Mouse (Mus musculus) midbrain, embryonic 13.5 days (tissue): Measurements from ENCODE around the gene Ptpre. TPM values are rescaled to one million over a fixed set of nuclear protein-coding genes. Genes with fewer than 3 reads are reported as not detected.

ENCODE experiments used
- ATAC-seq: fragments of 200-750 bp; cut with Nextera tagmentation; 2 replicates; pipeline ENCODE4 v1.8.0; 2017; ENCODE audit warnings: mild to moderate bottlenecking, moderate TSS enrichment, moderate library complexity
- H3K27ac ChIP-seq: fragments of 300-500 bp; sonication (generic); 2 replicates; pipeline ENCODE4 v1.5.1; 2015; ENCODE audit warnings: inconsistent platforms, mild to moderate bottlenecking, moderate library complexity
- H3K27me3 ChIP-seq: fragments of 300-500 bp; sonication (generic); 2 replicates; pipeline ENCODE4 v1.6.1; 2015; ENCODE audit warnings: mild to moderate bottlenecking, inconsistent platforms
- H3K36me3 ChIP-seq: fragments of 300-500 bp; sonication (generic); 2 replicates; pipeline ENCODE4 v1.6.1; 2015; ENCODE audit warnings: mild to moderate bottlenecking, inconsistent platforms
- H3K4me1 ChIP-seq: fragments of 300-500 bp; sonication (generic); replicated peaks from 2 replicates; pipeline ENCODE4 v1.6.1; 2015; ENCODE audit warnings: inconsistent platforms
- H3K4me2 ChIP-seq: fragments of 300-500 bp; sonication (generic); replicated peaks from 2 replicates; pipeline ENCODE4 v1.6.1; 2015; ENCODE audit warnings: moderate library complexity, mild to moderate bottlenecking, inconsistent platforms
- H3K4me3 ChIP-seq: fragments of 300-500 bp; sonication (generic); replicated peaks from 2 replicates; pipeline ENCODE4 v1.5.1; 2015; ENCODE audit warnings: mild to moderate bottlenecking, inconsistent platforms
- H3K9ac ChIP-seq: fragments of 300-500 bp; sonication (generic); replicated peaks from 2 replicates; pipeline ENCODE4 v1.6.1; 2015; ENCODE audit warnings: mild to moderate bottlenecking, inconsistent platforms
- H3K9me3 ChIP-seq: fragments of 300-500 bp; sonication (generic); 2 replicates; pipeline ENCODE4 v1.6.1; 2016; ENCODE audit warnings: mild to moderate bottlenecking, inconsistent platforms
- WGBS: fragments of 180-500 bp; shearing (Covaris S2); methylation state at CpG from one replicate; pipeline ENCODE4 v1.1.7; 2015; 5-methylcytosine and 5-hydroxymethylcytosine counted together
- microRNA counts: library from miRNA; unstranded; fragments of <30 nt; microRNA quantifications from one replicate; lab custom pipeline; 2016
- microRNA-seq: library from miRNA; unstranded; fragments of <30 nt; microRNA quantifications from one replicate; pipeline ENCODE4, GENCODE M21; 2016
- polyA plus RNA-seq: library from polyadenylated mRNA; unstranded; fragments of >200 nt; fragmentation: Nextera tagmentation; extraction: Ambion mirVana; gene quantifications from 2 replicates; pipeline ENCODE4 v1.2.1, GENCODE M21; 2015

The Ptpre gene
- polyA plus RNA-seq, 1 experiment from 2014 or later = 3.7 TPM

- Histone ChIP-seq H3K36me3 (no peaks in the 10 kb centered on the region), H3K27me3 (no peaks in the 10 kb centered on the region), H3K4me2 (no peak overlapping the region), H3K9me3 (no peaks in the 10 kb centered on the region), H3K27ac (no peak overlapping the region), H3K9ac (no peak overlapping the region), H3K4me1 (peaks cover 7% of the 10 kb centered on the region), H3K4me3 (no peak overlapping the region)
- ATAC-seq = no peak
- WGBS = 87% methylated on average over 5 of the region's 5 CpGs
Observed at GRCm38 (mm10) chr7:135734379-135734778, 197.1 kb downstream of the Ptpre start.

- no peaks in the 10 kb centered on the region for H3K9me3 ChIP-seq
- H3K4me2 ChIP-seq = peak overlapping the region; percentile 41
- WGBS = 90% methylated on average over 9 of the region's 9 CpGs
- no peak overlapping the region for H3K4me3 ChIP-seq
- no peaks in the 10 kb centered on the region for H3K36me3 ChIP-seq
- ATAC-seq = peak; percentile 32; the same call in 1 of the 2 replicates
- H3K9ac ChIP-seq = no peak overlapping the region
- peaks cover 7% of the 10 kb centered on the region for H3K4me1 ChIP-seq
- H3K27me3 ChIP-seq = no peaks in the 10 kb centered on the region
- H3K27ac ChIP-seq = no peak overlapping the region
Observed at GRCm38 (mm10) chr7:135734911-135735646, 197.8 kb downstream of the Ptpre start.

MicroRNAs within 50 kb of the gene (microRNA counts, 519-probe panel; counts per million panel counts)
- microRNA mmu-miR-1962 (lab: Ali Mortazavi, UCI) = 110 counts per million, percentile 56 among the panel's probes with 10 or more counts

Small RNAs within 50 kb of the gene (microRNA-seq; reads per million reads assigned to microRNA genes)
- not detected for gene Mir1962

Other genes with a start within 250 kb of the Ptpre start
- not detected in 2 replicates for gene Foxi2, start 127.2 kb upstream of the Ptpre start, polyA plus RNA-seq
- not detected in 2 replicates for gene Clrn3, start 8.8 kb upstream of the Ptpre start, polyA plus RNA-seq
- gene Mki67, start 178.9 kb downstream of the Ptpre start, polyA plus RNA-seq = 17.7 and 18.8 TPM in 2 replicates